Mouse (Mus musculus) heart, embryonic 14.5 days (tissue): ENCODE results near the gene Cib1. TPM values are rescaled to one million over a fixed set of nuclear protein-coding genes. Genes with fewer than 3 reads are reported as not detected.

Experiments
- ATAC-seq: fragments of 200-750 bp; cut with Nextera tagmentation; 2 replicates; pipeline ENCODE4 v1.8.0; 2017; ENCODE audit warnings: low read depth, moderate TSS enrichment; ENCODE audit not compliant: insufficient number of reproducible peaks, insufficient read depth, low FRiP score
- H3K27ac ChIP-seq, 2 experiments: fragments of 200-500 bp in 1 of 2; fragments of 300-500 bp in 1 of 2; sonication (generic) in 1 of 2; replicated peaks in 1 of 2; 2 replicates each; pipeline ENCODE4 v1.5.1; 2012 to 2014; ENCODE audit warnings: low read depth in 2 of 2, low read length in 2 of 2, control low read depth in 1 of 2, mild to moderate bottlenecking in 1 of 2, mixed read lengths in 1 of 2; ENCODE audit not compliant: control insufficient read depth in 1 of 2, insufficient read depth in 1 of 2
- H3K27me3 ChIP-seq: fragments of 300-500 bp; sonication (generic); 2 replicates; pipeline ENCODE4 v1.6.1; 2014; ENCODE audit warnings: mild to moderate bottlenecking, low read length, control low read depth; ENCODE audit not compliant: control insufficient read depth, insufficient read depth
- H3K36me3 ChIP-seq: fragments of 300-500 bp; sonication (generic); 2 replicates; pipeline ENCODE4 v1.6.1; 2014; ENCODE audit warnings: mild to moderate bottlenecking, control low read depth, low read length, mixed read lengths; ENCODE audit not compliant: control insufficient read depth, insufficient read depth
- H3K4me1 ChIP-seq, 2 experiments: fragments of 200-500 bp in 1 of 2; fragments of 300-500 bp in 1 of 2; sonication (generic) in 1 of 2; 2 replicates each; pipeline ENCODE4 v1.6.1; 2012 to 2014; ENCODE audit warnings: low read length in 2 of 2, control low read depth in 1 of 2, mixed read lengths in 1 of 2; ENCODE audit not compliant: control insufficient read depth in 2 of 2, insufficient read depth in 2 of 2
- H3K4me2 ChIP-seq: fragments of 300-500 bp; sonication (generic); 2 replicates; pipeline ENCODE4 v1.6.1; 2014; ENCODE audit warnings: mild to moderate bottlenecking, low read length
- H3K4me3 ChIP-seq, 2 experiments: fragments of 200-500 bp in 1 of 2; fragments of 300-500 bp in 1 of 2; sonication (generic) in 1 of 2; 2 replicates each; pipeline ENCODE4 v1.5.1; 2012 to 2014; ENCODE audit warnings: low read length in 2 of 2, mild to moderate bottlenecking in 2 of 2, control low read depth in 1 of 2, low read depth in 1 of 2, moderate library complexity in 1 of 2; ENCODE audit not compliant: control insufficient read depth in 1 of 2, insufficient read depth in 1 of 2
- H3K9ac ChIP-seq: fragments of 300-500 bp; sonication (generic); 2 replicates; pipeline ENCODE4 v1.6.1; 2014; ENCODE audit warnings: mild to moderate bottlenecking, low read length
- H3K9me3 ChIP-seq: fragments of 300-500 bp; sonication (generic); 2 replicates; pipeline ENCODE4 v1.6.1; 2016; ENCODE audit warnings: low read length, control low read depth; ENCODE audit not compliant: control insufficient read depth
- WGBS: fragments of 180-500 bp; shearing (Covaris S2); extraction: QIAGEN DNeasy Blood & Tissue Kit; methylation state at CpG from one replicate; pipeline ENCODE4 v1.1.7; 2014; 5-methylcytosine and 5-hydroxymethylcytosine counted together
- polyA plus RNA-seq: library from polyadenylated mRNA; unstranded; fragments of >200 nt; fragmentation: Nextera tagmentation; extraction: Ambion mirVana; gene quantifications from 2 replicates; pipeline ENCODE4 v1.2.1, GENCODE M21; 2014

The Cib1 gene
- 56.1 and 57.6 TPM in 2 replicates for polyA plus RNA-seq

DNA sequence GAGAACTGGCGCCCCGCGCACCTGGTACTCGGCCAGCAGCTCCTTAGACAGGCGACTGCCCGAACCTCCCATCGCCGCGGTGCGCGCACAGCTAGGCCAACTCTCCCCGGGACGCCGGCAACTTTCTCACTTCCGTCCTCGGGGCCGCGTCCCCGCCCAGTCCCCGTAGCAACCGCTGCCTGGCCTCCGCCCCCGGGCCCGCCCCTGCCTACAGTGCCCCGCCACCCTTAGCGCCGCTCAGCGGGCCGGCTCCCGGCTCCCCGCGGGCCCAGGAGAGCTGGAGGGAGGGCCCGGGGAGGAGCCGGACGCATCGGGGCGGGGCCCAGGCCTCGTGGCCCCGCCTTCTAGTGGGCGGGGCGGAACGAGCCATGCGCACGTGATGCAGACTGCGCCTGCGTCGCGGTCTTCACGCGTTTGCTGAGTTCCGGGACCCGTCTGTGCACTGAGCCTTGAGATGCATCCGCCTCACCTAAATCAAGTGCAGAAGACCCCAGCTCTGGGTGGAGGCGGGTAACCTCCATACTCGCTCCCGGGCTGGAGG lies at the start of gene Cib1, which contains the start of gene Gdpgp1:
Gene Cib1, minus strand, starts transcription at position 325 of the 541 bp plus-strand sequence.
Gene Gdpgp1, plus strand, starts transcription at position 377 of the 541 bp plus-strand sequence.
- peak within 1 kb of the TSS; percentile 82 for H3K9ac ChIP-seq
- H3K4me3 ChIP-seq = peak within 1 kb of the TSS; percentile 53 to 69
- peak within 1 kb of the TSS; percentile 89 for H3K4me2 ChIP-seq
- H3K36me3 ChIP-seq = peaks cover 10% of the 10 kb centered on the region
- peaks cover 4 to 18% of the 10 kb centered on the region in 2 experiments; a peak in 3 of 4 replicates for H3K4me1 ChIP-seq
- H3K27ac ChIP-seq = peak within 1 kb of the TSS; percentile 52 to 75; a peak in 3 of 4 replicates
- no peaks in the 10 kb centered on the region for H3K27me3 ChIP-seq
- H3K9me3 ChIP-seq = no peaks in the 10 kb centered on the region
- WGBS = 1% methylated on average over 53 of the region's 56 CpGs
- ATAC-seq = peak; percentile 100

DNA sequence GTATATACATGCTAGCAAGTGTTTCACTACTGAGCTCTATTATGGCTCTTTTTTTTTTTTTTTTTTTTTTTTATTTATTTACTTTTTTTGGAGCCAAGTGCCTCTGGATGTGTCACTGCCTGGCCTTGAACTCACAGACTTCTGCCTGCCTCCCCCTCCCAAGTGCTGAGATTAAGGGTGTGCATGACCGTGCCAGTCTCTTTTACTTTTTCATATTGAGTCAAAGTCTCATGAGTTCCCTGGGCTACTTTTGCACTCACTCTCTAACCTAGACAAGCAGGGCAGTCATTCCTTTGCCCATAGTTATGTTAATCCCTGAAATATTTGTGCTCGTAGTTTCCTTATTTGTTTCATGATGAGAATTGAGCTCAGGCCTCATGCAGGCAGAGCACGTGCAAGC lies 49.0 kb upstream of the Cib1 start:
- Histone ChIP-seq H3K9me3 (no peaks in the 10 kb centered on the region), H3K27me3 (no peaks in the 10 kb centered on the region), H3K4me2 (no peak overlapping the region), H3K9ac (no peak overlapping the region), H3K4me3 (no peak overlapping the region), H3K27ac (no peak overlapping the region), H3K4me1 (no peaks in the 10 kb centered on the region), H3K36me3 (peaks cover 91% of the 10 kb centered on the region)
- WGBS = 90% methylated on average over 3 of the region's 3 CpGs
- no peak for ATAC-seq

DNA sequence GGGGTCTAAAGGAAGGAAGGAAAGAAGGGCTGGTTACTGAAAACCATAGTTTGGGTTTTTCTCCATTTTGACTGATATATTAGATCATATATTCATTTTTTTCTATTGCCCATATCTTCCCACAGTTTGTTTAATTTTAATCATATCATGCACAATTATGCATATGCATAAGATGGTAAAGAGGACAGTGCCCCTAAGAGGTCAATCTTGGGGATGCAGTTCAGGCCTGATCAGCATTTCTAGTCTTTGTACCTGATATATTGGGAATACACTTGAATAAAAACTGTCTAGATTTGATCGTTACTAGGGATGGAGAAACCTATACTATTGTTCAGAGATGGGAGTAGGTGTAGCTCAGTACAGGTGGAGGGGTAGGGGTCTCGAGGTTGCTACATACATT lies 48.4 kb upstream of the Cib1 start:
- 88% methylated on average over 2 of the region's 2 CpGs for WGBS
- no peak overlapping the region for H3K9ac ChIP-seq
- peaks cover 91% of the 10 kb centered on the region for H3K36me3 ChIP-seq
- H3K27me3 ChIP-seq = no peaks in the 10 kb centered on the region
- no peak overlapping the region for H3K4me2 ChIP-seq
- H3K4me1 ChIP-seq = no peaks in the 10 kb centered on the region
- no peak for ATAC-seq
- no peak overlapping the region for H3K27ac ChIP-seq
- no peaks in the 10 kb centered on the region for H3K9me3 ChIP-seq
- no peak overlapping the region for H3K4me3 ChIP-seq

DNA sequence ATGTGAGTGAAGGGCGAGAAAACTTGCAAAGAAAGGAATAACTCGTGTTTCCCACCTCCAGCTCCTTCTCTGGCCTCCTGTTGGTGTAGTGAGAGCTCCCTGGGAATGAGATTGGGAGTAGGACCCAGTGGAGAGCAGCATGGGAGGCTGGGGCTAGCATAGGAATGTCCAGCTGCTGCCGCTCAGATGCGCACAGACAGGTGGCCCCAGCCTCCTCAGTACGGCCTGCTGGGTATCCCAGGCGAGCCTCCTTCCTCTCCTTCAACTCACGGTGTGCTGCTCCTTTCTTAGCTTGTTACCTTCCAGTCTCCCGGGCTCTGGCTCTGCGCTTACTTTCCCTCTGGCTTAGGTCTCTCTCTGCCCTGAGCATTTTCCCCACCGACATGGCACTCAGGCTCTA lies 47.4 kb upstream of the Cib1 start:
- no peaks in the 10 kb centered on the region for H3K4me1 ChIP-seq
- no peak overlapping the region for H3K4me2 ChIP-seq
- H3K27ac ChIP-seq = no peak overlapping the region
- H3K9ac ChIP-seq = no peak overlapping the region
- WGBS = 81% methylated on average over 10 of the region's 10 CpGs
- H3K36me3 ChIP-seq = peaks cover 90% of the 10 kb centered on the region
- H3K9me3 ChIP-seq = peaks cover 3% of the 10 kb centered on the region
- H3K4me3 ChIP-seq = no peak overlapping the region
- no peaks in the 10 kb centered on the region for H3K27me3 ChIP-seq
- no peak for ATAC-seq

GRCm38 (mm10) chr7:80276374-80276773 lies 43.8 kb upstream of the Cib1 start:
- Histone ChIP-seq H3K9ac (no peak overlapping the region), H3K36me3 (peaks cover 90% of the 10 kb centered on the region)

GRCm38 (mm10) chr7:80273456-80273855 lies 40.8 kb upstream of the Cib1 start:
- no peak for ATAC-seq
- Histone ChIP-seq H3K27me3 (no peaks in the 10 kb centered on the region), H3K4me3 (no peak overlapping the region), H3K27ac (no peak overlapping the region), H3K4me2 (no peak overlapping the region), H3K9ac (no peak overlapping the region), H3K36me3 (peaks cover 63% of the 10 kb centered on the region), H3K4me1 (peaks cover 2 to 16% of the 10 kb centered on the region in 2 experiments; a peak in 3 of 4 replicates), H3K9me3 (peaks cover 11% of the 10 kb centered on the region)
- WGBS = 87% methylated on average over 2 of the region's 2 CpGs

More at GRCm38 (mm10) chr7:80276374-80276773, 43.8 kb upstream of the Cib1 start:
- no peaks in the 10 kb centered on the region for H3K4me1 ChIP-seq
- H3K4me3 ChIP-seq = no peak overlapping the region
- no peak for ATAC-seq
- H3K4me2 ChIP-seq = no peak overlapping the region
- H3K27me3 ChIP-seq = no peaks in the 10 kb centered on the region
- 96% methylated on average over 4 of the region's 4 CpGs for WGBS
- peaks cover 11% of the 10 kb centered on the region for H3K9me3 ChIP-seq
- H3K27ac ChIP-seq = no peak overlapping the region

- ATAC-seq = peak; percentile 64
Observed at GRCm38 (mm10) chr7:80269751-80270255, 37.2 kb upstream of the Cib1 start.

More at GRCm38 (mm10) chr7:80269751-80270255, 37.2 kb upstream of the Cib1 start:
- peaks cover 6% of the 10 kb centered on the region for H3K9me3 ChIP-seq
- peak overlapping the region; percentile 89 for H3K9ac ChIP-seq
- peak overlapping the region; percentile 82 to 91 for H3K4me3 ChIP-seq
- no peaks in the 10 kb centered on the region for H3K27me3 ChIP-seq
- peak overlapping the region; percentile 94 for H3K4me2 ChIP-seq
- under 1% methylated on average over 23 of the region's 23 CpGs for WGBS
- H3K36me3 ChIP-seq = peaks cover 54% of the 10 kb centered on the region
- H3K27ac ChIP-seq = peak overlapping the region; percentile 49 to 80
- peaks cover 2 to 18% of the 10 kb centered on the region in 2 experiments; a peak in 3 of 4 replicates for H3K4me1 ChIP-seq
